16 mouse cellular contexts compared by ENCODE assay signal in the genomic region with DNA sequence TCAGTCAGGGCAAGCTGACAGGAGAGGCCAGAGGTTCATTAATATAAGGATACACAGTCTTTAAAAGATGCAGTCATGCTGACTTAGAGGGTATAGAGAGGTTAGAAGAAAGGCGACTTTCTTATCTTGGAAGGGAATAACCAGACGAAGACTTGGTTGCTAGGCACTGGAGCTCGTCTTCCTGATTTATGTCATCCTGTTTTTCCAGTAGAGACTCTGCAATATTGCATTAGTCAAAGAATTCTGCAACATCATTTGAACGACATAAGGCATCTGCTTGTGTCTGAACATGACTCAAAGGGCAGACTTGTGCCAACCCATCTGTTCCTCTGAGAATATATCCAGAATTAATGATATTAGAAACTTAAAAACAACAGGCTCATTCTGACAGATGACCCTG. TPM values are rescaled to one million over a fixed set of nuclear protein-coding genes. Genes with fewer than 3 reads are reported as not detected.
A peak's percentile ranks its signal among the peaks of the same experiment; 100 is the strongest.
DNase-seq lines count a peak whose midpoint lies in the region; ATAC-seq and TF ChIP-seq lines count a peak whose summit lies in the region.
"Had no signal": no experiment of that assay in that cellular context is flagged by ENCODE, and none has a peak within 500 bp of the region (broad histone marks: within the 10 kb centered on the region; RNA-seq: fewer than 3 reads in every experiment).

No protein-coding gene starts in this region.

- no peak overlapping the region for H3K4me3 ChIP-seq in lung, postnatal 0 days (ENCODE audit: low read depth, low read length)
- no peak overlapping the region for H3K4me3 ChIP-seq in kidney, postnatal 0 days (replicated peaks; ENCODE audit: low read depth, low read length)
- H3K4me3 ChIP-seq: limb, embryonic 12.5 days; midbrain, embryonic 13.5 days had no signal

- no peak overlapping the region for H3K4me2 ChIP-seq in lung, postnatal 0 days (replicated peaks; ENCODE audit: low read depth, low read length)
- H3K4me2 ChIP-seq in kidney, postnatal 0 days (ENCODE audit: low read length), result no peak overlapping the region
- H3K4me2 ChIP-seq: limb, embryonic 12.5 days; midbrain, embryonic 13.5 days had no signal

- no peaks in the 10 kb centered on the region for H3K27me3 ChIP-seq in lung, postnatal 0 days (replicated peaks; ENCODE audit: insufficient read depth, low read length)
- no peaks in the 10 kb centered on the region for H3K27me3 ChIP-seq in kidney, postnatal 0 days (ENCODE audit: insufficient read depth, low read length)
- H3K27me3 ChIP-seq: limb, embryonic 12.5 days; midbrain, embryonic 13.5 days had no signal

- no peak overlapping the region for H3K27ac ChIP-seq in lung, postnatal 0 days (ENCODE audit: low read length)
- peak overlapping the region; percentile 75 for H3K27ac ChIP-seq in kidney, postnatal 0 days
- H3K27ac ChIP-seq: limb, embryonic 12.5 days; midbrain, embryonic 13.5 days had no signal

- TF ChIP-seq EP300 in lung, postnatal 0 days (IDR thresholded peaks at IDR 0.05), result 0 out of 2 replicates have a peak, but pooled peaks have one; percentile 32

- TF ChIP-seq CTCF in lung, postnatal 0 days (IDR thresholded peaks at IDR 0.05), result no peak
- TF ChIP-seq CTCF in kidney, postnatal 0 days (IDR thresholded peaks at IDR 0.05; ENCODE audit: low read depth), result no peak

- DNase-seq in frontal cortex, postnatal 10 days (ENCODE audit: low spot score in 2 of 2), result no peak
- DNase-seq in lung, postnatal 0 days (ENCODE audit: low spot score), result peak; percentile 69
- DNase-seq in lung, adult 18-20 months, result no peak
- DNase-seq in kidney, postnatal 0 days (ENCODE audit: low spot score), result peak; percentile 76
- DNase-seq in right cerebral cortex, postnatal 36 days (ENCODE audit: low spot score in 2 of 2), result no peak
- DNase-seq in left cerebral cortex, postnatal 25 days (ENCODE audit: low spot score in 2 of 2), result no peak
- no peak for DNase-seq in ovary, postnatal 10 days (ENCODE audit: low spot score)
- DNase-seq: adrenal gland, postnatal 25 days; cerebellum, adult 18-20 months; heart, adult 18-20 months; retina, postnatal 1 day; thymus, postnatal 25 days had no signal

- 16% methylated on average over 4 of the region's 4 CpGs for WGBS in lung, postnatal 0 days
- WGBS in kidney, postnatal 0 days, result 14% methylated on average over 4 of the region's 4 CpGs

- intact Hi-C loops in left cerebral cortex, postnatal 25 days (cut with DNase I), result no loop called here

- H3K9me3 ChIP-seq in lung, postnatal 0 days (ENCODE audit: low read length), result no peaks in the 10 kb centered on the region
- no peaks in the 10 kb centered on the region for H3K9me3 ChIP-seq in kidney, postnatal 0 days (replicated peaks; ENCODE audit: low read length)
- H3K9me3 ChIP-seq: limb, embryonic 12.5 days; midbrain, embryonic 13.5 days had no signal

- ATAC-seq in frontal cortex, adult (ENCODE audit: low TSS enrichment), result peak; percentile 70; the same call in 1 of the 2 replicates
- ATAC-seq in lung, postnatal 0 days, result peak; percentile 67
- ATAC-seq in kidney, postnatal 0 days (replicated peaks; ENCODE audit: low FRiP score, low read depth), result no peak
- ATAC-seq: CD4-positive, CD25-positive, alpha-beta regulatory T cell, adult 4 months; midbrain, embryonic 13.5 days had no signal

- H3K9ac ChIP-seq in lung, postnatal 0 days (replicated peaks; ENCODE audit: low read depth), result no peak overlapping the region
- no peak overlapping the region for H3K9ac ChIP-seq in kidney, postnatal 0 days (ENCODE audit: low read depth, low read length)
- H3K9ac ChIP-seq: limb, embryonic 12.5 days; midbrain, embryonic 13.5 days had no signal

- H3K4me1 ChIP-seq in lung, postnatal 0 days (ENCODE audit: insufficient read depth, low read depth, low read length), result no peaks in the 10 kb centered on the region; the same call in none of the 2 replicates
- H3K4me1 ChIP-seq in kidney, postnatal 0 days (replicated peaks; ENCODE audit: insufficient read depth, low read length), result peaks cover 5% of the 10 kb centered on the region; the same call in 1 of the 2 replicates

- no peaks in the 10 kb centered on the region for H3K36me3 ChIP-seq in lung, postnatal 0 days (ENCODE audit: insufficient read depth, low read length)
- H3K36me3 ChIP-seq in kidney, postnatal 0 days (ENCODE audit: insufficient read depth, low read length), result no peaks in the 10 kb centered on the region
- H3K36me3 ChIP-seq: limb, embryonic 12.5 days; midbrain, embryonic 13.5 days had no signal

RNA-seq across cellular contexts. Expression of a gene that starts 16.6 kb away (rescaled TPM):
- polyA plus RNA-seq in lung, postnatal 0 days (2015; fragmentation: Nextera tagmentation; extraction: Ambion mirVana), result 32.5 and 35.8 TPM in 2 replicates
- polyA plus RNA-seq in kidney, postnatal 0 days (2015; fragmentation: Nextera tagmentation; extraction: Ambion mirVana), result 29.8 and 32.6 TPM in 2 replicates
- 100 to 1,000 TPM; 227 to 240 TPM for total RNA-seq in left cerebral cortex, postnatal 25 days (2021)

RNA-seq across cellular contexts. Expression of a gene that starts 45.2 kb away (rescaled TPM):
- polyA plus RNA-seq in lung, postnatal 0 days (2015; fragmentation: Nextera tagmentation; extraction: Ambion mirVana), result 11.8 and 11.9 TPM in 2 replicates
- 13.9 and 14.3 TPM in 2 replicates for polyA plus RNA-seq in kidney, postnatal 0 days (2015; fragmentation: Nextera tagmentation; extraction: Ambion mirVana)
- total RNA-seq in left cerebral cortex, postnatal 25 days (2021), result 1 to 10 TPM; 4.0 to 4.8 TPM

Comparison
In these comparisons a context has a peak if more than half of its experiments do, and no peak if none do; other contexts are left out.
1. DNase-seq: peak in lung, postnatal 0 days (single experiment) and kidney, postnatal 0 days (single experiment); none in frontal cortex, postnatal 10 days (0 of 2), lung, adult 18-20 months (0 of 2), right cerebral cortex, postnatal 36 days (0 of 2), left cerebral cortex, postnatal 25 days (0 of 2) and ovary, postnatal 10 days (single experiment).